Mouse (Mus musculus): Measurements from ENCODE around the gene Hmga2. TPM values are rescaled to one million over a fixed set of nuclear protein-coding genes. Genes with fewer than 3 reads are reported as not detected.

Gene Hmga2
- polyA plus RNA-seq, 1 experiment from 2014 or later, result 59.2 TPM

GRCm38 (mm10) chr10:120409131-120409530 lies 67.1 kb downstream of the Hmga2 start:
- ATAC-seq (ENCODE audit: insufficient number of reproducible peaks, insufficient read depth, low FRiP score, low TSS enrichment, low read depth), result no peak
- Histone ChIP-seq H3K4me1 (peaks cover 32% of the 10 kb centered on the region), H3K27me3 (no peaks in the 10 kb centered on the region), H3K4me2 (no peak overlapping the region), H3K36me3 (peaks cover 3% of the 10 kb centered on the region; the same call in 1 of the 2 replicates), H3K9ac (no peak overlapping the region), H3K27ac (peak overlapping the region; percentile 51; the same call in 1 of the 2 replicates), H3K9me3 (no peaks in the 10 kb centered on the region), H3K4me3 (no peak overlapping the region)
- 84% methylated on average over 9 of the region's 9 CpGs for WGBS

- Histone ChIP-seq H3K27ac (no peak overlapping the region), H3K36me3 (peaks cover 11% of the 10 kb centered on the region), H3K9ac (no peak overlapping the region), H3K27me3 (no peaks in the 10 kb centered on the region), H3K4me1 (peaks cover 50% of the 10 kb centered on the region), H3K4me3 (no peak overlapping the region), H3K9me3 (no peaks in the 10 kb centered on the region), H3K4me2 (peak overlapping the region; percentile 9; the same call in 1 of the 2 replicates)
- no peak for ATAC-seq (ENCODE audit: insufficient number of reproducible peaks, insufficient read depth, low FRiP score, low TSS enrichment, low read depth)
- WGBS, result 22% methylated on average over 9 of the region's 9 CpGs
Observed at GRCm38 (mm10) chr10:120407230-120407629, 69.0 kb downstream of the Hmga2 start.

GRCm38 (mm10) chr10:120406038-120406437 lies 70.2 kb downstream of the Hmga2 start:
- H3K4me3 ChIP-seq, result no peak overlapping the region
- H3K4me1 ChIP-seq, result peaks cover 60% of the 10 kb centered on the region
- no peak overlapping the region for H3K9ac ChIP-seq
- H3K4me2 ChIP-seq, result no peak overlapping the region
- no peaks in the 10 kb centered on the region for H3K27me3 ChIP-seq
- no peak overlapping the region for H3K27ac ChIP-seq
- no peak for ATAC-seq (ENCODE audit: insufficient number of reproducible peaks, insufficient read depth, low FRiP score, low TSS enrichment, low read depth)
- 82% methylated on average over 9 of the region's 9 CpGs for WGBS
- no peaks in the 10 kb centered on the region for H3K9me3 ChIP-seq
- peaks cover 11% of the 10 kb centered on the region for H3K36me3 ChIP-seq

DNA sequence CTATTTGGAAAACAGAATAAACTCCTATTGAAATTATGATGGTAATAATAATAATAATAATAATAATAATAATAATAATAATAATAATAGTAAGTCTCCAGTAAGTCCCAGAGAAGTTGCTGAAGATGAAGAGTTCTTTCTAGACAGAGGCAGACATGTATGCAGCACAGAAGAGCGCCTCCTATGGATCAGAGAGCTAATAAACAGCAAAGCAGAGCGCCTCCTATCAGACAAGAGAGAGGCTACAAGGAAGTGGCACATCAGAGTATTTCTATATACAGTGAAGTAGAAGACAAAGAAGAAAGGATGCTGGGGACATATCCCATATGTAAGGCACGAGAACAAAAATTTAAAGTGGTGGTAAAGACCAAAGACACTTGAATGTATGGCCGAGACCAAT lies 70.9 kb downstream of the Hmga2 start:
- Histone ChIP-seq H3K27me3 (no peaks in the 10 kb centered on the region), H3K4me3 (no peak overlapping the region), H3K4me2 (no peak overlapping the region), H3K27ac (no peak overlapping the region; the same call in 1 of the 2 replicates), H3K4me1 (peaks cover 67% of the 10 kb centered on the region), H3K9me3 (no peaks in the 10 kb centered on the region), H3K36me3 (peaks cover 11% of the 10 kb centered on the region), H3K9ac (no peak overlapping the region)
- WGBS, result 86% methylated on average over 4 of the region's 4 CpGs
- ATAC-seq (ENCODE audit: insufficient number of reproducible peaks, insufficient read depth, low FRiP score, low TSS enrichment, low read depth), result no peak

GRCm38 (mm10) chr10:120402966-120403365 lies 73.3 kb downstream of the Hmga2 start:
- Histone ChIP-seq H3K4me1 (peaks cover 75% of the 10 kb centered on the region), H3K27ac (no peak overlapping the region), H3K36me3 (peaks cover 11% of the 10 kb centered on the region), H3K9ac (no peak overlapping the region), H3K4me3 (no peak overlapping the region), H3K27me3 (no peaks in the 10 kb centered on the region), H3K9me3 (no peaks in the 10 kb centered on the region), H3K4me2 (no peak overlapping the region)
- ATAC-seq (ENCODE audit: insufficient number of reproducible peaks, insufficient read depth, low FRiP score, low TSS enrichment, low read depth), result no peak
- 71% methylated on average over 5 of the region's 5 CpGs for WGBS

- no peak overlapping the region for H3K9ac ChIP-seq
- H3K27me3 ChIP-seq, result no peaks in the 10 kb centered on the region
- peaks cover 72% of the 10 kb centered on the region for H3K4me1 ChIP-seq
- 46% methylated on average over 8 of the region's 8 CpGs for WGBS
- peaks cover 11% of the 10 kb centered on the region for H3K36me3 ChIP-seq
- no peak overlapping the region for H3K4me3 ChIP-seq
- no peak for ATAC-seq (ENCODE audit: insufficient number of reproducible peaks, insufficient read depth, low FRiP score, low TSS enrichment, low read depth)
- peak overlapping the region; percentile 28; the same call in 1 of the 2 replicates for H3K27ac ChIP-seq
- no peaks in the 10 kb centered on the region for H3K9me3 ChIP-seq
- H3K4me2 ChIP-seq, result no peak overlapping the region
Observed at GRCm38 (mm10) chr10:120401787-120402186, 74.5 kb downstream of the Hmga2 start.

DNA sequence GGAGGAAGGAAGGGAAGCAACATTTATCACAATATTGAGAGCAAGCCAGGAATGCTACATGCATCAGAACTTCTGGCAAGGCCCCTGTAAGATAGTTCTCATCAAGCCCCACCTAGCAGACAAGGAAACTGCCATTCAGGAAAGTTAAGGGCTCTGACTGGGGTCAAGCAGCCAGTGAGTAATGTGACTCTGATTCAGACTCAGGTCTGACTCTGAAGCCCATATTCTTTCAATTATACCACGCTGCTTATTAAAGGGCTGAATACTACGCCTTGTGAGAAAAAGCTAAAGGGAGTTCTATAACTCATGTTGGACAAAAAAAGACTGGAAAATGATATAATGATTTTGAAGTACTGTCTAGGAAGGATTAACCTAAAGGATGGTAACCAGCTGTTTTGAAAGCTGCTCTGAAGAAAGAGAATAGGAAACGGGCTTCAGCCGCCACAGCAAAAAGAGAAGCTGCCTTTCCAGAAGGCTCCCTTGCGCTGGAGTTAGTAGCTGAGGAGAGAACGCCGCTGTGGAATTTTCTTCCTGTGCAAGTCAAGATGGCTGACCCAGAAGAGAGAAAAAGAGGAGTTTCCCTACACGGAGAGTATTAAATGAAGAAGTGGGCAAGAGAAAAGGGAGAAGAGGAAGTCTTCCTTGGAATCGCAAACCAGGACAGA lies 76.3 kb downstream of the Hmga2 start:
- H3K4me1 ChIP-seq, result peaks cover 64% of the 10 kb centered on the region
- WGBS, result 24% methylated on average over 9 of the region's 9 CpGs
- no peak overlapping the region for H3K4me3 ChIP-seq
- H3K9me3 ChIP-seq, result no peaks in the 10 kb centered on the region
- H3K27me3 ChIP-seq, result no peaks in the 10 kb centered on the region
- H3K27ac ChIP-seq, result peak overlapping the region; percentile 80
- peaks cover 11% of the 10 kb centered on the region for H3K36me3 ChIP-seq
- H3K9ac ChIP-seq, result no peak overlapping the region
- H3K4me2 ChIP-seq, result peak overlapping the region; percentile 34
- no peak for ATAC-seq (ENCODE audit: insufficient number of reproducible peaks, insufficient read depth, low FRiP score, low TSS enrichment, low read depth)

- no peak overlapping the region for H3K4me2 ChIP-seq
- no peaks in the 10 kb centered on the region for H3K27me3 ChIP-seq
- peaks cover 7% of the 10 kb centered on the region for H3K36me3 ChIP-seq
- H3K27ac ChIP-seq, result peak overlapping the region; percentile 13
- H3K4me1 ChIP-seq, result peaks cover 65% of the 10 kb centered on the region
- H3K9me3 ChIP-seq, result no peaks in the 10 kb centered on the region
- WGBS, result 46% methylated on average over 6 of the region's 6 CpGs
- no peak overlapping the region for H3K9ac ChIP-seq
- H3K4me3 ChIP-seq, result no peak overlapping the region
- no peak for ATAC-seq (ENCODE audit: insufficient number of reproducible peaks, insufficient read depth, low FRiP score, low TSS enrichment, low read depth)
Observed at GRCm38 (mm10) chr10:120398745-120399144, 77.5 kb downstream of the Hmga2 start.

DNA sequence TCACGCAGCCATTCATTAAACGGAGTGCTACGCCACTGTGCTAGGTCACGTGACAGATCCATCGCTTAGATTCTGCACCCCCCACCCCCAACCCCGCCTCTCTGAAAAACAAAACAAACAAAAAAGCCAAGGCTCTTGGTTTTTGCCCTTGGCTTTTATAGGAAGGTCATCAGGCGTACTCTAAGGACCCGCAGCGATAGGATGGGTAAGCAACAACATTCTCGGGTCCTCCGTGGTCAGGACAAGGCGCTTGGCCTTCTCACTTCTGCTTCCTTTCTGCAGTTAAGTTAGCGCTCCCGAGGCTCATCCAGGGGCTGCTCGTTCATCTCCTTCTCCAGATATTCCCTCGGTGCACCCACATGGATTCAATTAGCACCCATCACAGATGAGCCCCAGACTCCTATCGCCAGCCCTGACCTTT lies 79.0 kb downstream of the Hmga2 start:
- 62% methylated on average over 17 of the region's 17 CpGs for WGBS
- Histone ChIP-seq H3K27me3 (no peaks in the 10 kb centered on the region), H3K4me3 (no peak overlapping the region), H3K4me1 (peaks cover 58% of the 10 kb centered on the region), H3K27ac (no peak overlapping the region), H3K9ac (no peak overlapping the region), H3K4me2 (no peak overlapping the region), H3K9me3 (no peaks in the 10 kb centered on the region), H3K36me3 (no peaks in the 10 kb centered on the region)
- ATAC-seq (ENCODE audit: insufficient number of reproducible peaks, insufficient read depth, low FRiP score, low TSS enrichment, low read depth), result no peak

DNA sequence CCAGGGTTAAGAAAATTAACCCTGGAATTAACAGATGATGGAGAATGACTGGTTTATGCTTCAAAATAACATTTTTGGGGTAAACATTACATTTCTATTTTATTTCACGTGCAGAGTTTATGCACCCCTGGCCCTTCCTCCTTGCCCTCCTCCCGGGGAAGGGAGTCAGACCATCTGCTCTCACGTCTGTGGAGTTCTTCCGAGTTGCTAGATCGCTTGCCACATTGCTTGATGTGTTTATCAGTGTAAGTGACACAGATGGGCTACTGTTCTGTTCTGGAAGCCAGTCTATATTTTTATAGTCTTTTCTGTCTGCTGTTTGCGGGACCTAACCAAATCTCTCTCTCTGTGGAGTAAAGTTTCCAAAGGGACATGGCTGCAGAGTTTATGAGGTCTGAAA lies 80.7 kb downstream of the Hmga2 start:
- H3K4me1 ChIP-seq, result peaks cover 59% of the 10 kb centered on the region
- ATAC-seq (ENCODE audit: insufficient number of reproducible peaks, insufficient read depth, low FRiP score, low TSS enrichment, low read depth), result no peak

GRCm38 (mm10) chr10:120394740-120395139 lies 81.5 kb downstream of the Hmga2 start:
- Histone ChIP-seq H3K9me3 (no peaks in the 10 kb centered on the region), H3K27ac (no peak overlapping the region), H3K36me3 (peaks cover under 1% of the 10 kb centered on the region; the same call in 1 of the 2 replicates), H3K27me3 (no peaks in the 10 kb centered on the region), H3K4me3 (no peak overlapping the region), H3K9ac (no peak overlapping the region), H3K4me2 (no peak overlapping the region), H3K4me1 (peaks cover 52% of the 10 kb centered on the region)
- ATAC-seq (ENCODE audit: insufficient number of reproducible peaks, insufficient read depth, low FRiP score, low TSS enrichment, low read depth), result no peak
- 83% methylated on average over 9 of the region's 9 CpGs for WGBS

More for the DNA sequence above, 80.7 kb downstream of the Hmga2 start:
- Histone ChIP-seq H3K36me3 (no peaks in the 10 kb centered on the region), H3K4me2 (no peak overlapping the region), H3K9me3 (no peaks in the 10 kb centered on the region), H3K27me3 (no peaks in the 10 kb centered on the region), H3K27ac (no peak overlapping the region), H3K4me3 (no peak overlapping the region), H3K9ac (no peak overlapping the region)
- 81% methylated on average over 6 of the region's 6 CpGs for WGBS

DNA sequence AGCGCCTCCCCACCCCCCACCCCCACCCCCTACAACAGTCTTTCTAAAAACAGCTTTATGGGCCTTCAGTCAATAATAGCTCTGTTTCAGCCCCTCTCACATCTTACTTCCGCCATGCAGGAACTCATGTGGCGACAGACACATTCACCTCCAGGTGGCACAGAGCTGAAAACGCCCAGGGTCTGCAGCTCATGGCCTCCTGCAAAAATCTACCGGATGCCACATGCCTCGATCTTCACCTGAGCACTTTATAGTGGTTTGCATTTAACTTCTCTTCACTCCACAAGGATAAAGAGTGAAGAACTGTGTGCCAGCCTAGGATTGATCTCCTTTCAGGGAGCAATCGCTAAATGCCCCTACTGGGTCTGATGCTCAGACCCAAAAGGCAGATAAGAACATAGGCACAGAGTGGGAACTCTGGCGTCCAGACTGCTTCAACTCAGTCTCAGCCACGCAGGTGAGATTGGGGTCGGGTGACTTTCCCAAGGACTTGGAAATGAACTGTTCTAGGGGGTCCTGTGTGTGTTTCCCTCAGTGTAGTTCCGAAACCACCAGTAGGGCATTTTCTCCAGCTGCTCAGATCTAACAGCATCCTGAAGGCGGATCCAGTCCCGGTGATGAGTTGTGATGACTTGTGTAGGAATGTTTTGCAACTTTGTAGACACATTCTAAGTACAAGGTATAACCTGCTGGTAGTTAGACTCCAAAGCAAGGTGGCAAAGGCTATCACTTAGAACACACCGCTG lies 84.1 kb downstream of the Hmga2 start:
- Histone ChIP-seq H3K9me3 (no peaks in the 10 kb centered on the region), H3K27me3 (no peaks in the 10 kb centered on the region), H3K4me3 (no peak overlapping the region), H3K27ac (peak overlapping the region; percentile 28), H3K4me2 (no peak overlapping the region), H3K4me1 (peaks cover 42% of the 10 kb centered on the region), H3K36me3 (peaks cover 2% of the 10 kb centered on the region; the same call in 1 of the 2 replicates), H3K9ac (no peak overlapping the region)
- 42% methylated on average over 14 of the region's 14 CpGs for WGBS
- 0 out of 2 replicates have a peak, but pooled peaks have one; percentile 15 for ATAC-seq (ENCODE audit: insufficient number of reproducible peaks, insufficient read depth, low FRiP score, low TSS enrichment, low read depth)

All from embryonic facial prominence, embryonic 13.5 days (tissue).